Mouse (Mus musculus) ovary, adult 18-20 months (tissue): ENCODE measurements around the gene Elf1.
"Not testable (repeated sequence)": the region's sequence is repeated elsewhere in the genome, so short reads cannot be mapped to it uniquely, and the experiment has no call there.

ENCODE experiments used
- DNase-seq: peaks from one replicate; pipeline ENCODE4 v3.0.0; 2022; ENCODE audit warnings: low spot score, mixed read lengths

Gene Elf1

GRCm38 (mm10) chr14:79521471-79522117 is 40.6 kb downstream of the Elf1 start:
- DNase-seq: no peak

- no peak for DNase-seq
Measured at GRCm38 (mm10) chr14:79522387-79522786, 41.4 kb downstream of the Elf1 start.

- DNase-seq: not testable (repeated sequence)
Measured at GRCm38 (mm10) chr14:79526106-79526505, 45.1 kb downstream of the Elf1 start.

- no peak for DNase-seq
Measured at GRCm38 (mm10) chr14:79527704-79528103, 46.7 kb downstream of the Elf1 start.

- DNase-seq: no peak
Measured at GRCm38 (mm10) chr14:79529581-79530554, 48.9 kb downstream of the Elf1 start.

- DNase-seq: no peak
Measured at GRCm38 (mm10) chr14:79530761-79531160, 49.8 kb downstream of the Elf1 start.

- no peak for DNase-seq
Measured at GRCm38 (mm10) chr14:79532036-79532776, 51.2 kb downstream of the Elf1 start.

GRCm38 (mm10) chr14:79533350-79533749 is 52.4 kb downstream of the Elf1 start:
- no peak for DNase-seq

- no peak for DNase-seq
Measured at GRCm38 (mm10) chr14:79534206-79534605, 53.2 kb downstream of the Elf1 start.

- DNase-seq: not testable (repeated sequence)
Measured at GRCm38 (mm10) chr14:79534656-79535055, 53.7 kb downstream of the Elf1 start.

- DNase-seq: no peak
Measured at GRCm38 (mm10) chr14:79535318-79535717, 54.3 kb downstream of the Elf1 start.

GRCm38 (mm10) chr14:79536011-79536410 is 55.0 kb downstream of the Elf1 start:
- DNase-seq: no peak

- DNase-seq: no peak
Measured at GRCm38 (mm10) chr14:79536837-79537236, 55.8 kb downstream of the Elf1 start.

GRCm38 (mm10) chr14:79537463-79537862 is 56.5 kb downstream of the Elf1 start:
- no peak for DNase-seq

GRCm38 (mm10) chr14:79537921-79538320 is 56.9 kb downstream of the Elf1 start:
- no peak for DNase-seq

GRCm38 (mm10) chr14:79541606-79542005 is 60.6 kb downstream of the Elf1 start:
- DNase-seq: no peak

GRCm38 (mm10) chr14:79549343-79549742 is 68.3 kb downstream of the Elf1 start:
- DNase-seq: peak; percentile 22

GRCm38 (mm10) chr14:79551929-79552328 is 70.9 kb downstream of the Elf1 start:
- DNase-seq: no peak

- no peak for DNase-seq
Measured at GRCm38 (mm10) chr14:79552854-79553253, 71.9 kb downstream of the Elf1 start.

GRCm38 (mm10) chr14:79557796-79558195 is 76.8 kb downstream of the Elf1 start:
- DNase-seq: no peak

- DNase-seq: no peak
Measured at GRCm38 (mm10) chr14:79562745-79563144, 81.8 kb downstream of the Elf1 start.

GRCm38 (mm10) chr14:79564784-79565183 is 83.8 kb downstream of the Elf1 start:
- no peak for DNase-seq
